Mouse (Mus musculus): ENCODE measurements at regions not wholly inside any gene's neighbourhood (a gene's known extent, or its start where the extent isn't known, plus 50 kb on each side); places are given as distances from the start of the nearest gene placed in this dataset.

- TF ChIP-seq CTCF (IDR thresholded peaks at IDR 0.05): peak; percentile 27; the same call in 1 of the 2 replicates
- DNase-seq: no peak
- H3K27ac ChIP-seq: no peak overlapping the region
- no peak overlapping the region for H3K4me3 ChIP-seq
- intact Hi-C loops (cut with DNase I): no loop called here
Measured at GRCm38 (mm10) chr13:119318358-119318757, 110.0 kb upstream of the Paip1 start.

GRCm38 (mm10) chr13:119325510-119325909 lies 102.9 kb upstream of the Paip1 start:
- no peak for TF ChIP-seq CTCF (IDR thresholded peaks at IDR 0.05)
- Histone ChIP-seq H3K27ac (no peak overlapping the region), H3K4me3 (no peak overlapping the region)
- intact Hi-C loops (cut with DNase I): no loop called here
- no peak for DNase-seq

- intact Hi-C loops (cut with DNase I): no loop called here
- H3K4me3 ChIP-seq: no peak overlapping the region
- DNase-seq: no peak
- TF ChIP-seq CTCF (IDR thresholded peaks at IDR 0.05): no peak
- no peak overlapping the region for H3K27ac ChIP-seq
Measured at GRCm38 (mm10) chr13:119326877-119327625, 101.3 kb upstream of the Paip1 start.

- no peak overlapping the region for H3K4me3 ChIP-seq
- DNase-seq: no peak
- no peak overlapping the region for H3K27ac ChIP-seq
- intact Hi-C loops (cut with DNase I): no loop called here
- TF ChIP-seq CTCF (IDR thresholded peaks at IDR 0.05): no peak
Measured at GRCm38 (mm10) chr13:119328731-119329130, 99.7 kb upstream of the Paip1 start.

- TF ChIP-seq CTCF (IDR thresholded peaks at IDR 0.05): no peak
- no peak for DNase-seq
- H3K27ac ChIP-seq: no peak overlapping the region
- intact Hi-C loops (cut with DNase I): no loop called here
- no peak overlapping the region for H3K4me3 ChIP-seq
Measured at GRCm38 (mm10) chr13:119331815-119332214, 96.6 kb upstream of the Paip1 start.

- no peak for TF ChIP-seq CTCF (IDR thresholded peaks at IDR 0.05)
- Histone ChIP-seq H3K4me3 (no peak overlapping the region), H3K27ac (no peak overlapping the region)
- intact Hi-C loops (cut with DNase I): no loop called here
- no peak for DNase-seq
Measured at GRCm38 (mm10) chr13:119333915-119334314, 94.5 kb upstream of the Paip1 start.

- DNase-seq: no peak
- intact Hi-C loops (cut with DNase I): no loop called here
- no peak overlapping the region for H3K27ac ChIP-seq
- TF ChIP-seq CTCF (IDR thresholded peaks at IDR 0.05): no peak
- no peak overlapping the region for H3K4me3 ChIP-seq
Measured at GRCm38 (mm10) chr13:119337861-119338260, 90.5 kb upstream of the Paip1 start.

GRCm38 (mm10) chr13:119339016-119339415 lies 89.4 kb upstream of the Paip1 start:
- no peak for DNase-seq
- peak overlapping the region; percentile 48 for H3K27ac ChIP-seq
- intact Hi-C loops (cut with DNase I): no loop called here
- no peak for TF ChIP-seq CTCF (IDR thresholded peaks at IDR 0.05)
- no peak overlapping the region for H3K4me3 ChIP-seq

GRCm38 (mm10) chr13:119339762-119340161 lies 88.6 kb upstream of the Paip1 start:
- intact Hi-C loops (cut with DNase I): no loop called here
- DNase-seq: peak; percentile 92
- Histone ChIP-seq H3K27ac (peak overlapping the region; percentile 75), H3K4me3 (peak overlapping the region; percentile 15)
- TF ChIP-seq CTCF (IDR thresholded peaks at IDR 0.05): no peak

- H3K27ac ChIP-seq: no peak overlapping the region
Measured at GRCm38 (mm10) chr13:119341833-119342232, 86.6 kb upstream of the Paip1 start.

GRCm38 (mm10) chr13:119342761-119343160 lies 85.6 kb upstream of the Paip1 start:
- Histone ChIP-seq H3K27ac (no peak overlapping the region), H3K4me3 (no peak overlapping the region)
- TF ChIP-seq CTCF (IDR thresholded peaks at IDR 0.05): no peak
- no peak for DNase-seq
- intact Hi-C loops (cut with DNase I): no loop called here

More at GRCm38 (mm10) chr13:119341833-119342232, 86.6 kb upstream of the Paip1 start:
- TF ChIP-seq CTCF (IDR thresholded peaks at IDR 0.05): peak; percentile 65
- intact Hi-C loops (cut with DNase I): no loop called here
- no peak overlapping the region for H3K4me3 ChIP-seq
- peak; percentile 46 for DNase-seq

GRCm38 (mm10) chr13:119347988-119348387 lies 80.4 kb upstream of the Paip1 start:
- DNase-seq: no peak
- H3K4me3 ChIP-seq: no peak overlapping the region
- H3K27ac ChIP-seq: no peak overlapping the region
- intact Hi-C loops (cut with DNase I): no loop called here
- no peak for TF ChIP-seq CTCF (IDR thresholded peaks at IDR 0.05)

- TF ChIP-seq CTCF (IDR thresholded peaks at IDR 0.05): no peak
- DNase-seq: no peak
- intact Hi-C loops (cut with DNase I): no loop called here
- Histone ChIP-seq H3K27ac (no peak overlapping the region), H3K4me3 (no peak overlapping the region)
Measured at GRCm38 (mm10) chr13:119351346-119351745, 77.1 kb upstream of the Paip1 start.

- H3K27ac ChIP-seq: no peak overlapping the region
- no peak for TF ChIP-seq CTCF (IDR thresholded peaks at IDR 0.05)
- no peak for DNase-seq
- intact Hi-C loops (cut with DNase I): no loop called here
- no peak overlapping the region for H3K4me3 ChIP-seq
Measured at GRCm38 (mm10) chr13:119358696-119359095, 69.7 kb upstream of the Paip1 start.

Data from gastrocnemius, adult 2 months (tissue).